Comparison of ENCODE assay signal across 25 mouse cellular contexts in the genomic region with DNA sequence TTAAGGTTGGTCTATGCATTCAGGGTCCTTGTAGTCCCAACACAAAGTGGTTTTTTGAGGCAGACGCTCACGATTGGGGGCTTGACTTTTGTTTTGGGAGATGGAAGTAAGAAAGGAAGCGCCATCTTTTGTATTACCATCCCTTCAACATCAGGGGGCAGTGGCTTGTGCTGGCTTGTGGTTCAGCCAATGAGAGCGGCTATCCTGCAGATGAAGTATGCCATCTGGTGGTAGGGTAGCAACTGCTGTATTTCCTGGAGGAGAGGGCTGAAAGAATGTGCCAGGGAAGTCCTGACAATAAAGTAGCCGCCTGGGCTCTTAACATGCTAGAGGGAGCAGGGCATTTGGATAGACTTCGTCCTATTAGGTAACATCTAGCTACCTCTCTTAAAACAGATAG.
A peak's percentile ranks its signal among the peaks of the same experiment; 100 is the strongest.
DNase-seq lines count a peak whose midpoint lies in the region; ATAC-seq and TF ChIP-seq lines count a peak whose summit lies in the region.
"Had no signal": no experiment of that assay in that cellular context is flagged by ENCODE, and none has a peak within 500 bp of the region (broad histone marks: within the 10 kb centered on the region; RNA-seq: fewer than 3 reads in every experiment).

No protein-coding gene starts in this region.

- no peak for DNase-seq in lung, embryonic 14.5 days
- DNase-seq in lung, postnatal 10 days: no peak
- DNase-seq in R1 (ENCODE audit: low read depth, low spot score): peak; percentile 62
- DNase-seq in frontal cortex, postnatal 25 days (ENCODE audit: low spot score in 2 of 2): no peak
- no peak for DNase-seq in spleen, postnatal 4 days (ENCODE audit: low spot score in 2 of 2)
- DNase-seq: adrenal gland, postnatal 14 days; B cell, adult 2 months; cerebellum, adult 2 months; cerebellum, postnatal 25 days; gastrocnemius, postnatal 10 days; heart, adult 2 months; heart, postnatal 14 days; kidney, adult 18-20 months; thymus, adult 2 months had no signal

- WGBS in intestine, postnatal 0 days: 96% methylated on average over 6 of the region's 6 CpGs
- WGBS in intestine, embryonic 16.5 days: 92% methylated on average over 6 of the region's 6 CpGs
- 94% methylated on average over 6 of the region's 6 CpGs for WGBS in lung, embryonic 14.5 days

- no peak overlapping the region for H3K4me3 ChIP-seq in intestine, postnatal 0 days (ENCODE audit: low read depth, low read length)
- H3K4me3 ChIP-seq in intestine, embryonic 16.5 days (ENCODE audit: low read length): no peak overlapping the region
- H3K4me3 ChIP-seq in lung, embryonic 14.5 days (ENCODE audit: low read depth, low read length): no peak overlapping the region
- H3K4me3 ChIP-seq in E14TG2a.4 (replicated peaks; ENCODE audit: low read length): no peak overlapping the region
- H3K4me3 ChIP-seq: embryonic facial prominence, embryonic 12.5 days; forebrain, embryonic 12.5 days; heart, adult 2 months; heart, embryonic 13.5 days; limb, embryonic 12.5 days; megakaryocyte, embryonic 14.5 days; stomach, embryonic 15.5 days had no signal

- no peak overlapping the region for H3K9ac ChIP-seq in intestine, postnatal 0 days (ENCODE audit: low read depth, low read length)
- H3K9ac ChIP-seq in intestine, embryonic 16.5 days (ENCODE audit: low read depth, low read length): no peak overlapping the region
- H3K9ac ChIP-seq in lung, embryonic 14.5 days: no peak overlapping the region
- H3K9ac ChIP-seq: embryonic facial prominence, embryonic 12.5 days; forebrain, embryonic 12.5 days; heart, embryonic 13.5 days; limb, embryonic 12.5 days; stomach, embryonic 15.5 days had no signal

- no peak overlapping the region for H3K27ac ChIP-seq in intestine, postnatal 0 days (ENCODE audit: low read depth, low read length)
- H3K27ac ChIP-seq in intestine, embryonic 16.5 days (ENCODE audit: low read length): no peak overlapping the region
- no peak overlapping the region for H3K27ac ChIP-seq in lung, embryonic 14.5 days (ENCODE audit: low read depth)
- H3K27ac ChIP-seq: embryonic facial prominence, embryonic 12.5 days; forebrain, embryonic 12.5 days; heart, adult 2 months; heart, embryonic 13.5 days; kidney, postnatal 0 days; limb, embryonic 12.5 days; stomach, embryonic 15.5 days had no signal

- ATAC-seq in intestine, postnatal 0 days: no peak
- no peak for ATAC-seq in intestine, embryonic 16.5 days
- ATAC-seq in lung, embryonic 14.5 days (ENCODE audit: insufficient read depth): no peak
- ATAC-seq: midbrain, embryonic 16.5 days had no signal

- H3K27me3 ChIP-seq in intestine, postnatal 0 days (replicated peaks; ENCODE audit: control insufficient read depth, insufficient read depth, low read length): no peaks in the 10 kb centered on the region
- no peaks in the 10 kb centered on the region for H3K27me3 ChIP-seq in intestine, embryonic 16.5 days (replicated peaks; ENCODE audit: control insufficient read depth, insufficient read depth, low read length)
- H3K27me3 ChIP-seq in lung, embryonic 14.5 days (ENCODE audit: insufficient read depth, low read length): no peaks in the 10 kb centered on the region
- H3K27me3 ChIP-seq in E14TG2a.4 (ENCODE audit: insufficient read depth, low read length): no peaks in the 10 kb centered on the region
- H3K27me3 ChIP-seq: embryonic facial prominence, embryonic 12.5 days; forebrain, embryonic 12.5 days; heart, embryonic 13.5 days; limb, embryonic 12.5 days; megakaryocyte, embryonic 14.5 days; stomach, embryonic 15.5 days had no signal

- peak; percentile 59 for TF ChIP-seq CTCF in intestine, postnatal 0 days (IDR thresholded peaks at IDR 0.05; ENCODE audit: low read depth)
- peak; percentile 39 for TF ChIP-seq CTCF in lung, embryonic 14.5 days (IDR thresholded peaks at IDR 0.05; ENCODE audit: low read depth)
- peak; percentile 36 for TF ChIP-seq CTCF in E14TG2a.4 (conservative IDR thresholded peaks at IDR 0.05; ENCODE audit: low read length)

- no peaks in the 10 kb centered on the region for H3K36me3 ChIP-seq in intestine, postnatal 0 days (ENCODE audit: control insufficient read depth, insufficient read depth)
- H3K36me3 ChIP-seq in intestine, embryonic 16.5 days (ENCODE audit: control insufficient read depth, insufficient read depth, low read length): no peaks in the 10 kb centered on the region
- H3K36me3 ChIP-seq in lung, embryonic 14.5 days (ENCODE audit: insufficient read depth): no peaks in the 10 kb centered on the region
- H3K36me3 ChIP-seq in E14TG2a.4 (ENCODE audit: insufficient read depth, low read length): no peaks in the 10 kb centered on the region
- H3K36me3 ChIP-seq: embryonic facial prominence, embryonic 12.5 days; forebrain, embryonic 12.5 days; heart, embryonic 13.5 days; limb, embryonic 12.5 days; stomach, embryonic 15.5 days had no signal

- no peaks in the 10 kb centered on the region for H3K9me3 ChIP-seq in intestine, postnatal 0 days (ENCODE audit: control insufficient read depth)
- no peaks in the 10 kb centered on the region; the same call in 1 of the 2 replicates for H3K9me3 ChIP-seq in intestine, embryonic 16.5 days (ENCODE audit: control insufficient read depth, low read length)
- H3K9me3 ChIP-seq in lung, embryonic 14.5 days (ENCODE audit: low read depth, low read length): no peaks in the 10 kb centered on the region
- H3K9me3 ChIP-seq in E14TG2a.4 (ENCODE audit: low read length): no peaks in the 10 kb centered on the region
- H3K9me3 ChIP-seq: embryonic facial prominence, embryonic 12.5 days; forebrain, embryonic 12.5 days; limb, embryonic 12.5 days; megakaryocyte, embryonic 14.5 days; stomach, embryonic 15.5 days had no signal

- no peak overlapping the region for H3K4me2 ChIP-seq in intestine, postnatal 0 days (replicated peaks; ENCODE audit: low read depth)
- no peak overlapping the region for H3K4me2 ChIP-seq in intestine, embryonic 16.5 days (ENCODE audit: low read depth, low read length)
- no peak overlapping the region for H3K4me2 ChIP-seq in lung, embryonic 14.5 days
- H3K4me2 ChIP-seq: embryonic facial prominence, embryonic 12.5 days; forebrain, embryonic 12.5 days; heart, embryonic 13.5 days; limb, embryonic 12.5 days; stomach, embryonic 15.5 days had no signal

- no peaks in the 10 kb centered on the region for H3K4me1 ChIP-seq in intestine, postnatal 0 days (replicated peaks; ENCODE audit: control insufficient read depth, insufficient read depth, low read length)
- no peaks in the 10 kb centered on the region for H3K4me1 ChIP-seq in intestine, embryonic 16.5 days (ENCODE audit: control insufficient read depth, insufficient read depth, low read length)
- no peaks in the 10 kb centered on the region for H3K4me1 ChIP-seq in lung, embryonic 14.5 days (ENCODE audit: insufficient read depth)
- H3K4me1 ChIP-seq in E14TG2a.4 (replicated peaks; ENCODE audit: low read depth, low read length): no peaks in the 10 kb centered on the region
- H3K4me1 ChIP-seq: embryonic facial prominence, embryonic 12.5 days; forebrain, embryonic 12.5 days; heart, embryonic 13.5 days; limb, embryonic 12.5 days; megakaryocyte, embryonic 14.5 days; stomach, embryonic 15.5 days had no signal
